Mouse (Mus musculus) myocyte (in vitro differentiated cells): Measurements from ENCODE around the gene Ctsl.

ENCODE experiments used
- POLR2A ChIP-seq: IDR thresholded peaks from one replicate; pipeline ENCODE4 v1.6.1; 2011; ENCODE audit warnings: low read depth, mild to moderate bottlenecking, control low read depth, moderate library complexity; ENCODE audit not compliant: insufficient read length
- USF1 ChIP-seq: IDR thresholded peaks from one replicate; pipeline ENCODE4 v1.6.1; 2011; ENCODE audit warnings: low read depth, mild to moderate bottlenecking, control low read depth, moderate library complexity

DNA sequence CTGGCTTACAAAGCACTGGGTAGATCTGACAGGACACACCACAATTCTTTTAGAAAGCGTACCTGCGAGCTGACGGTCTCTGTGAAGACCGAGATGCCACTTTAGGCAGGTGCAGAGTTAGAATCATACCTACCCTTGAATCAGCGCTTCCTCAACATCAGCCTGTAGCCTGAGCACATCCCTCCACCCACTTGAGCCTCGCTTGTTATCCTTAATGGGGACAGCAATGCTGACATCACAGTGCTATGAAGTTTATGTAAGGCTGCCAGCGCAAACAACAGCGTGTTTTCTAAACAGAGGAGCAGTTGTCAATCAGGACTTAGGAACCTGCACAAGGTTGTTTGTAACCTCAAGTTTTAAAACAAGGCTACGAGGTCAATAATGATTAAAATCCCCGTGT, 27.1 kb downstream of the Ctsl start:
- no peak for TF ChIP-seq USF1
- no peak for TF ChIP-seq POLR2A
